Mouse (Mus musculus) heart, adult 2 months (tissue): ENCODE results near the gene Hoxb6. TPM values are rescaled to one million over a fixed set of nuclear protein-coding genes. Genes with fewer than 3 reads are reported as not detected.

Source experiments
- DNase-seq, 2 experiments: peaks; one replicate each; pipeline ENCODE4 v3.0.0; 2021
- H3K27ac ChIP-seq: fragments of 200-600 bp; 2 replicates; pipeline ENCODE4 v1.8.1; 2022
- H3K27me3 ChIP-seq: fragments of 200-500 bp; 2 replicates; pipeline ENCODE4 v1.6.1; 2012; ENCODE audit warnings: mild to moderate bottlenecking, low read length, inconsistent platforms, mixed read lengths; ENCODE audit not compliant: control insufficient read depth, insufficient read depth
- H3K36me3 ChIP-seq: fragments of 200-500 bp; 2 replicates; pipeline ENCODE4 v1.6.1; 2012; ENCODE audit warnings: low read length, inconsistent platforms; ENCODE audit not compliant: control insufficient read depth, insufficient read depth
- H3K4me1 ChIP-seq: fragments of 200-500 bp; 2 replicates; pipeline ENCODE4 v1.6.1; 2011; ENCODE audit warnings: low read length; ENCODE audit not compliant: control insufficient read depth, insufficient read depth
- H3K4me3 ChIP-seq: fragments of 200-600 bp; 2 replicates; pipeline ENCODE4 v1.8.1; 2022
- H3K79me2 ChIP-seq: fragments of 200-500 bp; replicated peaks from 2 replicates; pipeline ENCODE4 v1.6.1; 2012; ENCODE audit warnings: mild to moderate bottlenecking, inconsistent platforms, low read length, moderate library complexity, mixed read lengths; ENCODE audit not compliant: control insufficient read depth, insufficient read depth
- H3K9ac ChIP-seq: fragments of 200-500 bp; 2 replicates; pipeline ENCODE4 v1.6.1; 2012; ENCODE audit warnings: low read depth, mild to moderate bottlenecking, control low read depth, inconsistent platforms, low read length, mixed read lengths
- CTCF ChIP-seq: fragments of 200-600 bp; IDR thresholded peaks from 2 replicates; pipeline ENCODE4 v1.8.1; 2022; ENCODE audit warnings: antibody characterized with exemption, mild to moderate bottlenecking, moderate library complexity
- EP300 ChIP-seq: fragments of 200-500 bp; IDR thresholded peaks from 2 replicates; pipeline ENCODE4 v1.6.1; 2011; ENCODE audit warnings: low read depth, low read length, control low read depth; ENCODE audit not compliant: insufficient read depth
- POLR2A ChIP-seq: fragments of 200-500 bp; IDR thresholded peaks from 2 replicates; pipeline ENCODE4 v1.6.1; 2011; ENCODE audit warnings: mild to moderate bottlenecking, low read depth, low read length, control low read depth; ENCODE audit not compliant: insufficient read depth
- WGBS: fragments of 180-500 bp; shearing (Covaris S2); methylation state at CpG from one replicate; pipeline ENCODE4 v1.1.7; 2018; 5-methylcytosine and 5-hydroxymethylcytosine counted together
- intact Hi-C: fragments of 180-260 bp; cut with DNase I; formaldehyde crosslinking; loops from one replicate; pipeline ENCODE4 v1.15.1; 2025
- polyA plus RNA-seq: library from polyadenylated mRNA; depleted of rRNA; stranded (reverse); fragments of >200 nt; gene quantifications from 2 replicates; pipeline ENCODE4 v1.2.3, GENCODE M21; 2012
- total RNA-seq, 2 experiments: library from RNA; stranded (reverse); gene quantifications; 2 replicates each; pipeline ENCODE4 v1.2.3; 2021

Gene Hoxb6
- total and polyA plus RNA-seq, 3 experiments = not detected

- H3K27ac ChIP-seq = no peak overlapping the region
- peak overlapping the region; percentile 22 for H3K9ac ChIP-seq
- intact Hi-C loops = no loop called here
Observed at GRCm38 (mm10) chr11:96345893-96346806, 53.9 kb downstream of the Hoxb6 start.

GRCm38 (mm10) chr11:96346916-96347520 lies 54.7 kb downstream of the Hoxb6 start:
- H3K27ac ChIP-seq = no peak overlapping the region
- H3K79me2 ChIP-seq = no peaks in the 10 kb centered on the region
- no peaks in the 10 kb centered on the region for H3K4me1 ChIP-seq
- 67% methylated on average over 5 of the region's 5 CpGs for WGBS
- intact Hi-C loops = no loop called here
- no peak overlapping the region for H3K9ac ChIP-seq
- TF ChIP-seq CTCF = no peak
- no peak for TF ChIP-seq EP300
- no peak for TF ChIP-seq POLR2A
- H3K27me3 ChIP-seq = peaks cover 10% of the 10 kb centered on the region
- H3K4me3 ChIP-seq = no peak overlapping the region
- no peaks in the 10 kb centered on the region for H3K36me3 ChIP-seq
- no peak for DNase-seq

More at GRCm38 (mm10) chr11:96345893-96346806, 53.9 kb downstream of the Hoxb6 start:
- no peaks in the 10 kb centered on the region for H3K36me3 ChIP-seq
- no peaks in the 10 kb centered on the region for H3K4me1 ChIP-seq
- peak overlapping the region; percentile 30 for H3K4me3 ChIP-seq
- 12% methylated on average over 45 of the region's 45 CpGs for WGBS
- peaks cover 16% of the 10 kb centered on the region for H3K27me3 ChIP-seq
- DNase-seq = peak in 1 of 2 experiments; percentile 31
- TF ChIP-seq CTCF (peak; percentile 44), POLR2A (no peak)
- no peaks in the 10 kb centered on the region for H3K79me2 ChIP-seq

- H3K36me3 ChIP-seq = no peaks in the 10 kb centered on the region
- WGBS = 32% methylated on average over 4 of the region's 4 CpGs
- no peak for TF ChIP-seq EP300
- TF ChIP-seq CTCF = no peak
- no peak for TF ChIP-seq POLR2A
- no peak overlapping the region for H3K9ac ChIP-seq
- H3K4me3 ChIP-seq = no peak overlapping the region
- H3K79me2 ChIP-seq = no peaks in the 10 kb centered on the region
- no peak for DNase-seq
- no peaks in the 10 kb centered on the region for H3K4me1 ChIP-seq
- H3K27ac ChIP-seq = no peak overlapping the region
- H3K27me3 ChIP-seq = peaks cover 9% of the 10 kb centered on the region
- intact Hi-C loops = no loop called here
Observed at GRCm38 (mm10) chr11:96347717-96348116, 55.4 kb downstream of the Hoxb6 start.

- H3K79me2 ChIP-seq = no peaks in the 10 kb centered on the region
- no peaks in the 10 kb centered on the region for H3K4me1 ChIP-seq
- DNase-seq = no peak
- TF ChIP-seq CTCF (no peak), POLR2A (no peak), EP300 (no peak)
- H3K36me3 ChIP-seq = no peaks in the 10 kb centered on the region
- intact Hi-C loops = no loop called here
- no peak overlapping the region for H3K4me3 ChIP-seq
- 28% methylated on average over 21 of the region's 21 CpGs for WGBS
- H3K27me3 ChIP-seq = peaks cover 13% of the 10 kb centered on the region
- H3K9ac ChIP-seq = no peak overlapping the region
- no peak overlapping the region for H3K27ac ChIP-seq
Observed at GRCm38 (mm10) chr11:96348141-96348928, 56.1 kb downstream of the Hoxb6 start.

GRCm38 (mm10) chr11:96348988-96349387 lies 56.7 kb downstream of the Hoxb6 start:
- no peak for TF ChIP-seq POLR2A
- TF ChIP-seq CTCF = no peak
- TF ChIP-seq EP300 = no peak
- H3K79me2 ChIP-seq = no peaks in the 10 kb centered on the region
- no peak for DNase-seq
- H3K36me3 ChIP-seq = no peaks in the 10 kb centered on the region
- no peak overlapping the region for H3K27ac ChIP-seq
- intact Hi-C loops = no loop called here
- WGBS = 67% methylated on average over 3 of the region's 3 CpGs
- H3K27me3 ChIP-seq = peaks cover 12% of the 10 kb centered on the region
- no peak overlapping the region for H3K9ac ChIP-seq
- H3K4me3 ChIP-seq = no peak overlapping the region
- no peaks in the 10 kb centered on the region for H3K4me1 ChIP-seq
